Mouse (Mus musculus): ENCODE measurements around the gene Zdhhc14.

- no peak for TF ChIP-seq POLR2A (IDR thresholded peaks at IDR 0.05; ENCODE audit: low read depth, low read length)
- no peak for TF ChIP-seq CTCF (IDR thresholded peaks at IDR 0.05; ENCODE audit: extremely low read depth, insufficient read depth, insufficient read length, insufficient replicate concordance)
Observed at GRCm38 (mm10) chr17:5741061-5741460, 248.7 kb downstream of the Zdhhc14 start.

Measured in spleen, adult 2 months (tissue).